In the genomic region with DNA sequence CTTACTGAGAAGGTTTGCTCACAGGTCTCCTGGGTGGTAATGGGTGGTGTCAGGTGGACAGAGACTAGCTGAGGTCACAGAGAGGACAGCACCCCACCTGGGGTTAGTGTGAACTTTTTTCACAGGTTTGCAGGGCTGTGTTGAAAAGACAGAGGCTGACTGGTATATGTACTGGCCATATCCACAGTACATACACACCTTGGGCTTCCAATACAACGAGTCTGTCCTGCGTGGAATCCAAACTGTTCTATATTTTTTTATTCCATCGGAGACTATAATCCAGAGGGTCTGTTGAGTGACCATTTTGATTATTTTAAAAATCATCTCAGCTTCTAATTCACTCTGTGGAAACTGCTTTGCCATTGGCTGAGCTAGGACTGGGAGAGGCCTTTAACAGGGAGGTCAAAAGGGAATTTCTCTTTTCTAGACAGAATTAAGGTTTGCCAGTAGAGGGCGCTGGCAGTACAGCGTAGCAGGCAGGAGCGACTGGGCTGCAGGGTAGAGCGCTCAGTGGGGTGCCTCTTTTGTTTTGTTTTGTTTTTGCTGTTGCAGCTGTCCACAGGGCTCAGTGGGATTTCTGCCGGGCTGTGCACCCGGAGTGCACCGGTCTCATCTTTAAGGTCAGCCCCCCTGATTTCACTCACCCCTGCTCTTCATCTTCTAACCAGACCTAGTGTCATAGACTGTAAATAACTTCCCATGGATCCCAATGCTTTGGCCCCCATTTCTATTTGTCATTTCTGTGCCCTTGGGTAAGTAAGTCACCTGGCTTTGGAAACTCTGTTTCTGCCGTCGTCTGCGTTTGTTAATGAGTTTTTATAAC, we compare ENCODE assay signal across 8 mouse cellular contexts. TPM values are rescaled to one million over a fixed set of nuclear protein-coding genes. Genes with fewer than 3 reads are reported as not detected.
DNase-seq lines count a peak whose midpoint lies in the region; ATAC-seq lines count a peak whose summit lies in the region.

No protein-coding gene starts in this region.

- peaks cover 8% of the 10 kb centered on the region for H3K4me1 ChIP-seq in heart, embryonic 11.5 days (ENCODE audit: control insufficient read depth, insufficient read depth, low read length)
- 0 out of 2 replicates have a peak, but pooled peaks cover 5% of the 10 kb centered on the region for H3K4me1 ChIP-seq in kidney, embryonic 15.5 days
- H3K4me1 ChIP-seq in liver, embryonic 11.5 days (replicated peaks; ENCODE audit: control insufficient read depth, insufficient read depth, low read length), result no peaks in the 10 kb centered on the region
- H3K4me1 ChIP-seq in stomach, embryonic 16.5 days (ENCODE audit: control insufficient read depth, insufficient read depth, low read length), result no peaks in the 10 kb centered on the region

- peak overlapping the region; percentile 48 for H3K4me2 ChIP-seq in heart, embryonic 11.5 days
- peak overlapping the region; percentile 50 for H3K4me2 ChIP-seq in kidney, embryonic 15.5 days
- H3K4me2 ChIP-seq in liver, embryonic 11.5 days, result peak overlapping the region; percentile 45; the same call in 1 of the 2 replicates
- peak overlapping the region; percentile 35 for H3K4me2 ChIP-seq in stomach, embryonic 16.5 days (ENCODE audit: low read depth, low read length)

- H3K27me3 ChIP-seq in heart, embryonic 11.5 days (ENCODE audit: control insufficient read depth, insufficient read depth, low read length), result peaks cover 18% of the 10 kb centered on the region
- H3K27me3 ChIP-seq in kidney, embryonic 15.5 days, result no peaks in the 10 kb centered on the region
- H3K27me3 ChIP-seq in liver, embryonic 11.5 days (replicated peaks; ENCODE audit: control insufficient read depth, insufficient read depth, low read length), result peaks cover 8% of the 10 kb centered on the region; the same call in 1 of the 2 replicates
- no peaks in the 10 kb centered on the region; the same call in 1 of the 2 replicates for H3K27me3 ChIP-seq in stomach, embryonic 16.5 days (ENCODE audit: control insufficient read depth, insufficient read depth, low read length)

- DNase-seq in spleen, adult 18-20 months, result peak; percentile 10 to 38
- no peak for DNase-seq in spleen, adult 12 weeks (ENCODE audit: low spot score)
- DNase-seq in embryo, embryonic 11 days, result peak; percentile 91
- DNase-seq in liver, embryonic 11.5 days (ENCODE audit: low spot score), result peak; percentile 51
- peak; percentile 2 for DNase-seq in naive thymus-derived CD4-positive, alpha-beta T cell, adult 2 months (ENCODE audit: low read depth)

- no peaks in the 10 kb centered on the region for H3K9me3 ChIP-seq in heart, embryonic 11.5 days (replicated peaks; ENCODE audit: control insufficient read depth, low read length)
- H3K9me3 ChIP-seq in kidney, embryonic 15.5 days (replicated peaks), result no peaks in the 10 kb centered on the region
- no peaks in the 10 kb centered on the region for H3K9me3 ChIP-seq in liver, embryonic 11.5 days (ENCODE audit: control insufficient read depth, low read length)
- no peaks in the 10 kb centered on the region for H3K9me3 ChIP-seq in stomach, embryonic 16.5 days (replicated peaks; ENCODE audit: control insufficient read depth, low read length)

- no peak for ATAC-seq in heart, embryonic 11.5 days (replicated peaks; ENCODE audit: insufficient number of reproducible peaks, low FRiP score, low TSS enrichment)
- ATAC-seq in kidney, embryonic 15.5 days (replicated peaks; ENCODE audit: low FRiP score), result peak; percentile 81
- ATAC-seq in liver, embryonic 11.5 days (replicated peaks; ENCODE audit: low FRiP score), result peak; percentile 62; the same call in 1 of the 2 replicates
- ATAC-seq in stomach, embryonic 16.5 days (ENCODE audit: insufficient read depth, low FRiP score), result no peak

- 22% methylated on average over 13 of the region's 13 CpGs for WGBS in heart, embryonic 11.5 days (ENCODE audit: insufficient replicate concordance)
- 21% methylated on average over 13 of the region's 13 CpGs for WGBS in kidney, embryonic 15.5 days
- 27% methylated on average over 13 of the region's 13 CpGs for WGBS in liver, embryonic 11.5 days
- 25% methylated on average over 13 of the region's 13 CpGs for WGBS in stomach, embryonic 16.5 days

- no peaks in the 10 kb centered on the region for H3K36me3 ChIP-seq in heart, embryonic 11.5 days (ENCODE audit: control insufficient read depth, insufficient read depth, low read length)
- no peaks in the 10 kb centered on the region for H3K36me3 ChIP-seq in kidney, embryonic 15.5 days
- H3K36me3 ChIP-seq in liver, embryonic 11.5 days (ENCODE audit: control insufficient read depth, insufficient read depth, low read length), result no peaks in the 10 kb centered on the region
- no peaks in the 10 kb centered on the region for H3K36me3 ChIP-seq in stomach, embryonic 16.5 days (ENCODE audit: control insufficient read depth, insufficient read depth, low read length)

- H3K27ac ChIP-seq in heart, embryonic 11.5 days (ENCODE audit: low read depth, low read length), result no peak overlapping the region
- no peak overlapping the region for H3K27ac ChIP-seq in kidney, embryonic 15.5 days
- no peak overlapping the region for H3K27ac ChIP-seq in liver, embryonic 11.5 days (ENCODE audit: low read depth, low read length)
- H3K27ac ChIP-seq in stomach, embryonic 16.5 days (ENCODE audit: low read length), result no peak overlapping the region

- no peak overlapping the region for H3K9ac ChIP-seq in heart, embryonic 11.5 days (ENCODE audit: low read depth, low read length)
- H3K9ac ChIP-seq in kidney, embryonic 15.5 days, result no peak overlapping the region
- H3K9ac ChIP-seq in liver, embryonic 11.5 days (ENCODE audit: low read depth, low read length), result no peak overlapping the region
- no peak overlapping the region for H3K9ac ChIP-seq in stomach, embryonic 16.5 days (ENCODE audit: low read length)

- H3K4me3 ChIP-seq in heart, embryonic 11.5 days (ENCODE audit: low read depth, low read length), result 0 out of 2 replicates have a peak overlapping the region, but pooled peaks have one; percentile 1
- peak overlapping the region; percentile 15; the same call in 1 of the 2 replicates for H3K4me3 ChIP-seq in kidney, embryonic 15.5 days (replicated peaks)
- H3K4me3 ChIP-seq in liver, embryonic 11.5 days (ENCODE audit: low read depth, low read length), result peak overlapping the region; percentile 12; the same call in 1 of the 2 replicates
- H3K4me3 ChIP-seq in stomach, embryonic 16.5 days (replicated peaks; ENCODE audit: low read length), result no peak overlapping the region

RNA-seq across cellular contexts. Expression of a gene that starts 35.9 kb away (rescaled TPM):
- polyA plus RNA-seq in heart, embryonic 11.5 days (2014; fragmentation: Nextera tagmentation; extraction: Ambion mirVana), result 0.41 and 1.5 TPM in 2 replicates
- polyA plus RNA-seq in kidney, embryonic 15.5 days (2015; fragmentation: Nextera tagmentation; extraction: Ambion mirVana), result 2.2 and 2.6 TPM in 2 replicates
- polyA plus RNA-seq in liver, embryonic 11.5 days (2014; fragmentation: Nextera tagmentation; extraction: Ambion mirVana), result 24.2 and 27.2 TPM in 2 replicates
- 2.2 and 6.3 TPM in 2 replicates for polyA plus RNA-seq in stomach, embryonic 16.5 days (2015; fragmentation: Nextera tagmentation; extraction: Ambion mirVana)

Comparison
In these comparisons a context has a peak if more than half of its experiments do, and no peak if none do; other contexts are left out.
1. ATAC-seq: peak in kidney, embryonic 15.5 days (single experiment) and liver, embryonic 11.5 days (single experiment); none in heart, embryonic 11.5 days (single experiment) and stomach, embryonic 16.5 days (single experiment).
2. Peak in every context shown above with its lines, with median percentiles within 50 percentile points of each other: H3K4me2 ChIP-seq.